Mouse (Mus musculus) liver, embryonic 12.5 days (tissue): ENCODE results near the gene Ephx4. TPM values are rescaled to one million over a fixed set of nuclear protein-coding genes. Genes with fewer than 3 reads are reported as not detected.
A peak's percentile ranks its signal among the peaks of the same experiment; 100 is the strongest.

Source experiments
- ATAC-seq: fragments of 200-750 bp; cut with Nextera tagmentation; 2 replicates; pipeline ENCODE4 v1.8.0; 2017; ENCODE audit warnings: moderate number of reproducible peaks, mild to moderate bottlenecking, moderate library complexity
- H3K27ac ChIP-seq: fragments of 300-500 bp; sonication (generic); 2 replicates; pipeline ENCODE4 v1.5.1; 2016; ENCODE audit warnings: mild to moderate bottlenecking
- H3K27me3 ChIP-seq: fragments of 300-500 bp; sonication (generic); replicated peaks from 2 replicates; pipeline ENCODE4 v1.6.1; 2016; ENCODE audit warnings: mild to moderate bottlenecking, moderate library complexity
- H3K36me3 ChIP-seq: fragments of 300-500 bp; sonication (generic); 2 replicates; pipeline ENCODE4 v1.6.1; 2016; ENCODE audit warnings: mild to moderate bottlenecking, moderate library complexity
- H3K4me1 ChIP-seq: fragments of 300-500 bp; sonication (generic); 2 replicates; pipeline ENCODE4 v1.6.1; 2016
- H3K4me2 ChIP-seq: fragments of 300-500 bp; sonication (generic); 2 replicates; pipeline ENCODE4 v1.6.1; 2016; ENCODE audit warnings: mild to moderate bottlenecking, moderate library complexity
- H3K4me3 ChIP-seq: fragments of 300-500 bp; sonication (generic); 2 replicates; pipeline ENCODE4 v1.5.1; 2016; ENCODE audit warnings: mild to moderate bottlenecking, moderate library complexity
- H3K9ac ChIP-seq: fragments of 300-500 bp; sonication (generic); 2 replicates; pipeline ENCODE4 v1.6.1; 2016; ENCODE audit warnings: mild to moderate bottlenecking, moderate library complexity
- H3K9me3 ChIP-seq: fragments of 300-500 bp; sonication (generic); replicated peaks from 2 replicates; pipeline ENCODE4 v1.6.1; 2016; ENCODE audit warnings: mild to moderate bottlenecking, moderate library complexity
- WGBS: fragments of 180-500 bp; shearing (Covaris S2); methylation state at CpG from one replicate; pipeline ENCODE4 v1.1.7; 2016; ENCODE audit not compliant: insufficient replicate concordance; 5-methylcytosine and 5-hydroxymethylcytosine counted together
- polyA plus RNA-seq: library from polyadenylated mRNA; unstranded; fragments of >200 nt; fragmentation: Nextera tagmentation; extraction: Ambion mirVana; gene quantifications from 2 replicates; pipeline ENCODE4 v1.2.1, GENCODE M21; 2016

Gene Ephx4
- polyA plus RNA-seq, 1 experiment from 2014 or later, result not detected

DNA sequence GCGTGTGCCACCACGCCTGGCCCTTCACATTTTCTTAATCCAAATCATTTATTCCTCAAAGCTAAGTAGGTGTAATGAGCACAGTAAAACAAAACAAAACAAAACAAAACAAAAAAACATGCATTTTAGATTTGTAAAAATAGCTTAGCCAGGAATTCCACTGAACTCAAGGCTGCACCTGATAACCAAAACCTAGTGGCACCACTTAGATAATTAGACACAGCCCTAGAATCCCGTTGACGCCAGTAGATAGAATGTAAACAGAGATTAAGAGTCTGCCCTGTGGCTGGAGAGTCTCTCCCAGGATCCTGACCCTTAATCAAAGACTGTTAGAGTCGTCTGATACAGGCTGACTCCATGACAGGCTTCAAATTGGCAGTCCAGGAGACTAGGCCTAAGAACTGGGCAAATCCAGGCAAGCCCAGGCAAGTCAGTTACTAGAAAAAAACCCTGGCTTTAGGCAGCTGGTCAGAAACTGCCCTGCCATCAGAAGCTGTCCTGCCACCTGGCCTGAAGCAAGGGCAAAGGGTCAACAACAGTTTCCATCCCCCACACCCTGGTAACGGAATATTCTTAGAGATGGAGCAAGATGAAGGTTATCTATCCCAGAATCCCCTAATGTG is 34.2 kb downstream of the Ephx4 start:
- H3K36me3 ChIP-seq, result no peaks in the 10 kb centered on the region
- peak overlapping the region; percentile 81 for H3K4me2 ChIP-seq
- ATAC-seq, result peak; percentile 16; the same call in 1 of the 2 replicates
- H3K4me1 ChIP-seq, result peaks cover 39% of the 10 kb centered on the region
- peak overlapping the region; percentile 93 for H3K27ac ChIP-seq
- 0 out of 2 replicates have a peak overlapping the region, but pooled peaks have one; percentile 84 for H3K4me3 ChIP-seq
- H3K9me3 ChIP-seq, result no peaks in the 10 kb centered on the region
- H3K27me3 ChIP-seq, result peaks cover 17% of the 10 kb centered on the region
- 55% methylated on average over 6 of the region's 6 CpGs for WGBS
- no peak overlapping the region for H3K9ac ChIP-seq

DNA sequence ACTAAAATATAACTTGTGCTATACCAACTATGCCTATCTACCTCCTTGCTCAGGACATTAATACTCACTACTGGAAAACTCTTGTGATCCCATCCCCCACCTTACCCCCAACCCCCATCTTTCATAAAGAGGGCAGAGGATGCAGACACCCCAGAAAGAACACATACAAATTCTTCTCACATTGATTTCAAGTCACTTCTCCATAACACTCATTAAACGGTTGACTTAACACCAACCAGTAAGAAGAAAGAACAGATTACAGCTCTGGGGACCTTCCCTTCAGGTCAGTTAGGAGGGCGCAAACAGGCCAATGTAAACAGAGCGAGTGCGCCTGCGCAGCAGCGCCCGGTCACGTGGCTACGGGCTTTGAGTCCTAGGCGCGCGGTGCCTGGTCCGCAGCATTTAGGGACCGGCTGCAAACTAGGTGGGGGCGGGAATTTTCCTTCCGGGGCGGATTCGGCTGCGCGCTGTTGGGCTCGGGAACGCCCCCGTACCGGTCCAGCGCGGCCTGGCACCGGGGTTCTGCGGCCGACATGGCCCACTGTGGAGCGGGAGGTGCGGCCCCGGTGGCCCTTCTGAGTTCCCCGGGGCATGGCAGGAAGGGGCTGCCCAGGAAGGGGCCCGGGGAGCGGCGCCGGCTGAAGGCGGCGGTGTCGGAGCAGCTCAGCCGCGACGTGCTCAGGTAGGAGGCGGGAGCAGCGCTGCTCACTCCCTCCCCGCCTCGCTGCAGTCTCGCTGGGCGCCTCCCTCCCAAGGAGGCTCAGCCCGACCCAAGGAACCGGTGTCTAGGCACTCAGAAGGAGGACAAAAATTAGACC is 35.1 kb downstream of the Ephx4 start, which contains the start of gene Btbd8:
Gene Btbd8, plus strand, starts transcription at position 534 of the 818 bp plus-strand sequence.
- Histone ChIP-seq H3K27me3 (peaks cover 11% of the 10 kb centered on the region), H3K9ac (peak within 1 kb of the TSS; percentile 91), H3K4me3 (peak within 1 kb of the TSS; percentile 84), H3K4me1 (peaks cover 39% of the 10 kb centered on the region), H3K27ac (peak within 1 kb of the TSS; percentile 93), H3K36me3 (no peaks in the 10 kb centered on the region), H3K9me3 (no peaks in the 10 kb centered on the region), H3K4me2 (peak within 1 kb of the TSS; percentile 81)
- peak; percentile 98 for ATAC-seq
- WGBS, result under 1% methylated on average over 51 of the region's 51 CpGs

DNA sequence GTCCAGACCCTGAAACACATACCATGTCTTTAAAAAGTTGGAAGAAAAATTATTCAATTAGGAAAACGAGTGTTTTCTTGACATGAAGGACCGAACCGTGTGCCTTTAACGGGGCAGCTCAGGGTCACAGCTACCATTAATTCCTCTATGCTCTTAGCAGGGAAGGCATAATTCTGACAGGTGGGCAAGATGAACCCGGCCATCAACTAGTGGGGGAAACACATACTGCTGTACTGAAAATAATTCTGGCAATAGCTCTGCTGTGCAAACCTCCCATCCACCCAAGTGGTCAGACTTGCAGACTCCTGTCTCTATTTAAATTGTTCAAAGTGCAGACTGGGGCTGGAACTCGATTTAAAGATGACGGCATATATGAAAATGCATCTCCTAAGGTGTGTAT is 35.8 kb downstream of the Ephx4 start:
- H3K9ac ChIP-seq, result peak overlapping the region; percentile 91
- peaks cover 4% of the 10 kb centered on the region for H3K27me3 ChIP-seq
- ATAC-seq, result no peak
- 22% methylated on average over 7 of the region's 7 CpGs for WGBS
- H3K9me3 ChIP-seq, result no peaks in the 10 kb centered on the region
- H3K27ac ChIP-seq, result peak overlapping the region; percentile 93
- peaks cover 39% of the 10 kb centered on the region for H3K4me1 ChIP-seq
- peak overlapping the region; percentile 84 for H3K4me3 ChIP-seq
- H3K36me3 ChIP-seq, result no peaks in the 10 kb centered on the region
- H3K4me2 ChIP-seq, result peak overlapping the region; percentile 81

DNA sequence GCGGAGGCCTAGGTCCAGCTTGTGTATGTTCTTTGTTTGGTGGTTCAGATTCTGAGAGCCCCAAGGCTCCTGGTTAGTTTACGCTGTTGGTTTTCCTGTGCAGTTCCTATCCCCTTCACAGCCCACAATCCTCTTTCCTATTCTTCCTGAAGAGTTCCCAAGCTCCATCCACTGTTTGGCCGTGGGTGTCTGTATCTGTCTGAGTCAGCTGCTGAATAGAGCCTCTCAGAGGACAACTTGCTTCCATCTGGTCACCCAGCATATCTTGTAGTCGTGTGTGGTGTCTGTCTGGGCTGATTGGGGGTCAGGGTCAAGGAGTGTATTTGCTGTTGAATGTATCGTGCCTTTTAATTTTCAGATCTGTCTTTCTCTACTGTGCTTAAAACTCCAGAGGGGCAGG is 39.3 kb downstream of the Ephx4 start:
- 52% methylated on average over 5 of the region's 5 CpGs for WGBS
- H3K4me1 ChIP-seq, result peaks cover 24% of the 10 kb centered on the region
- H3K36me3 ChIP-seq, result no peaks in the 10 kb centered on the region
- no peak overlapping the region for H3K9ac ChIP-seq
- no peaks in the 10 kb centered on the region for H3K9me3 ChIP-seq
- no peaks in the 10 kb centered on the region for H3K27me3 ChIP-seq
- H3K4me2 ChIP-seq, result no peak overlapping the region
- no peak overlapping the region for H3K4me3 ChIP-seq
- no peak for ATAC-seq
- no peak overlapping the region for H3K27ac ChIP-seq

DNA sequence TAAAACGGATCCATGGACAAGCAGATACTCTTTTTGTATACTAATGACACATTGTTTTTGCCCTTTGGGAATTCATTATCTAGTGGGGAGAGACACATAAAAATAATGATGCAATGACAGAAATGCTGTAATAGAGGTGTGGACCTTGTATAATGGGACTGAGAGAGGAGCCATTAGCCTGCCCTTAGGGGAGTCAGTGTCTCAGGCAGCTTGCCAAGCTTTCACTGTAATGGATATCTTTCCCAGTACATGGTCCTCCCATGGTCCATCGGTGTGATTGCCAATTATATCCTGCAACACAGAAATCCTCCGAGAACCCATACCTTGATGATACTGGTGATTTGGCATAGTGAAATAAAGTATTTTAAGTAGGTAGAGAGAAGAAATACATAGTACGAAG is 41.7 kb downstream of the Ephx4 start:
- Histone ChIP-seq H3K9me3 (no peaks in the 10 kb centered on the region), H3K9ac (no peak overlapping the region), H3K4me2 (no peak overlapping the region), H3K27ac (no peak overlapping the region), H3K4me1 (peaks cover 7% of the 10 kb centered on the region), H3K27me3 (no peaks in the 10 kb centered on the region), H3K4me3 (no peak overlapping the region), H3K36me3 (no peaks in the 10 kb centered on the region)
- 73% methylated on average over 4 of the region's 4 CpGs for WGBS
- ATAC-seq, result no peak

DNA sequence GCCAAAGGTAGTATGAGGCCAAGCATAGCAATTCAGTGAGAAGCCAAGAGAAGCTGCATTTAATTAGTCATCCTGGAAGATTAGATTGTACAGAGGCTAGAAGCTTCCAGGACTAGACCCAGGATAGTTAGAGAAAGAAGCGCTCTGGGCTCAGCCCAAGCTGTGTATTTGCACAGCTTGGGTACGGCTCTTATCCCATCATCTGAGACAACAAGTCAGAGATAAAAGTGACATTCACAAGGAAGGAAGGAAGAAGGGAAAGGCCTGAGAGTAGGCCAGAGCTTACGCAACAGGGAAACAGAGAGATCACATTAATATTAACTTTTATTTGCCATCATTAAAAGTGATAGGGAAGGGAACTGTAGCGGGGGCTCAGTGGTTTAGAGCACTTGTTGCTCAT is 45.4 kb downstream of the Ephx4 start:
- Histone ChIP-seq H3K4me1 (no peaks in the 10 kb centered on the region), H3K4me2 (no peak overlapping the region), H3K4me3 (no peak overlapping the region), H3K27ac (no peak overlapping the region), H3K36me3 (no peaks in the 10 kb centered on the region), H3K9ac (no peak overlapping the region), H3K9me3 (no peaks in the 10 kb centered on the region), H3K27me3 (no peaks in the 10 kb centered on the region)
- ATAC-seq, result no peak
- 62% methylated on average over 4 of the region's 4 CpGs for WGBS

DNA sequence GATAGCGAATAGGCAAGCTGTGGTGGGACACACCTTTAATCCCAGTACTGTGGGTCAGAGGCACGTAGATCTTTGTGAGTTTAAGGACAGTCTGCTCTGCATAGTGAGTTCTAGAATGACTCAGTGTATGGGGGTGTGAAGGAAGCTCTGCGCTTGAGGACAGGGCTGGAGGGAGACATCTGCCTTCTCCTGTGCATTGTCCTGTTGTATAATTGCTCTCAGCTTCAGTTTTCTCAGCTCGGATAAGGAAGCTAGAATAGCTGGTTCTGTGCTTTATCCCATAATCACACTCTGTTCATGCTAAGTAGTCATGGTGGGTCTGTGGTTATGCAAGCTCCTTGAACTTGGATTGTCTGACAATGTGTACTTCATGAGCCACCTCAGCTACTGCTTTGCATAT is 46.2 kb downstream of the Ephx4 start:
- no peak for ATAC-seq
- 76% methylated on average over 4 of the region's 4 CpGs for WGBS

DNA sequence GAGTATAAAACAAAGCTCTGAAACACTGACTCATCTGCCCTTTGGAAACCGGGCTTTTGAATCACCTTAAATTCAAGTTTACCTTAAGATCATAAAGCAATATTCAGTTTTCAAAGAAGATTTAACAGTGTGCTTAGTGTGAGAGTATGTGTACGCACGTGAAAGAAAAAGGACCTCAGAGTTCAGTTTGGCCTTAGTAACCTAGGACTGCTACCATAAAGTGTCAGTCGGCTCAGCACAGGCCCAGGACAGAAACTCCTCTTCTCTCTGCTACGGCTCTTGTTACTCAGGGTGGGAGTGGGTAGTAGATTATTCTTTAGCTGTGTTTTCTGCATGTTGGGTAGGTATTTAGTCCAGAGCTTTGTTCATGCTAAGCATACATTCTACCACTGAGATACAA is 47.1 kb downstream of the Ephx4 start:
- no peaks in the 10 kb centered on the region for H3K27me3 ChIP-seq

More for the DNA sequence above, 46.2 kb downstream of the Ephx4 start:
- Histone ChIP-seq H3K4me3 (no peak overlapping the region), H3K27ac (no peak overlapping the region), H3K27me3 (no peaks in the 10 kb centered on the region), H3K4me1 (no peaks in the 10 kb centered on the region), H3K4me2 (no peak overlapping the region), H3K9me3 (no peaks in the 10 kb centered on the region), H3K36me3 (no peaks in the 10 kb centered on the region), H3K9ac (no peak overlapping the region)

DNA sequence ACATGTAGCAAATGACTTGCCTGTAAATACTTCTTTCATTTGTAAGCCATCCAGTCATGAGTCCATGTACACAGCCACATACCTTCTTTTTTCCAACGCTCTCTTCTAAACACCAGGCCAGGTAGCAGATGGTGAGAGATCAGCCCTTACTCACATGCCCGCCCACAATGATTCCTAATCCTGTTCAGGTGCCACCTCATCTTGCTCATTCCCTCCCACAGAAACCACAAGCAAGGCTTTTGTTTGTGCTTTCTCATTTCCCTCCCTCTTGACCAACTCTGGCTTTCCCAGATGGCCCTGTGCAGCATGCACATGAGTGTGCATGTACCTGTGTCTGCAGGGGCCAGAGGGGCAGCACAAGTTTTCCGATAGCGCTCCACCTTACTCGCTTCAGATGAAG is 47.8 kb downstream of the Ephx4 start:
- H3K4me2 ChIP-seq, result no peak overlapping the region
- no peak overlapping the region for H3K27ac ChIP-seq
- no peak overlapping the region for H3K4me3 ChIP-seq
- no peak for ATAC-seq
- H3K9me3 ChIP-seq, result no peaks in the 10 kb centered on the region
- H3K4me1 ChIP-seq, result no peaks in the 10 kb centered on the region
- H3K27me3 ChIP-seq, result no peaks in the 10 kb centered on the region
- H3K36me3 ChIP-seq, result no peaks in the 10 kb centered on the region
- no peak overlapping the region for H3K9ac ChIP-seq
- WGBS, result 86% methylated on average over 5 of the region's 5 CpGs

More for the DNA sequence above, 47.1 kb downstream of the Ephx4 start:
- H3K27ac ChIP-seq, result no peak overlapping the region
- H3K9me3 ChIP-seq, result no peaks in the 10 kb centered on the region
- no peaks in the 10 kb centered on the region for H3K36me3 ChIP-seq
- no peak overlapping the region for H3K4me3 ChIP-seq
- no peaks in the 10 kb centered on the region for H3K4me1 ChIP-seq
- WGBS, result 76% methylated on average over 5 of the region's 5 CpGs
- no peak overlapping the region for H3K9ac ChIP-seq
- H3K4me2 ChIP-seq, result no peak overlapping the region
- ATAC-seq, result no peak

DNA sequence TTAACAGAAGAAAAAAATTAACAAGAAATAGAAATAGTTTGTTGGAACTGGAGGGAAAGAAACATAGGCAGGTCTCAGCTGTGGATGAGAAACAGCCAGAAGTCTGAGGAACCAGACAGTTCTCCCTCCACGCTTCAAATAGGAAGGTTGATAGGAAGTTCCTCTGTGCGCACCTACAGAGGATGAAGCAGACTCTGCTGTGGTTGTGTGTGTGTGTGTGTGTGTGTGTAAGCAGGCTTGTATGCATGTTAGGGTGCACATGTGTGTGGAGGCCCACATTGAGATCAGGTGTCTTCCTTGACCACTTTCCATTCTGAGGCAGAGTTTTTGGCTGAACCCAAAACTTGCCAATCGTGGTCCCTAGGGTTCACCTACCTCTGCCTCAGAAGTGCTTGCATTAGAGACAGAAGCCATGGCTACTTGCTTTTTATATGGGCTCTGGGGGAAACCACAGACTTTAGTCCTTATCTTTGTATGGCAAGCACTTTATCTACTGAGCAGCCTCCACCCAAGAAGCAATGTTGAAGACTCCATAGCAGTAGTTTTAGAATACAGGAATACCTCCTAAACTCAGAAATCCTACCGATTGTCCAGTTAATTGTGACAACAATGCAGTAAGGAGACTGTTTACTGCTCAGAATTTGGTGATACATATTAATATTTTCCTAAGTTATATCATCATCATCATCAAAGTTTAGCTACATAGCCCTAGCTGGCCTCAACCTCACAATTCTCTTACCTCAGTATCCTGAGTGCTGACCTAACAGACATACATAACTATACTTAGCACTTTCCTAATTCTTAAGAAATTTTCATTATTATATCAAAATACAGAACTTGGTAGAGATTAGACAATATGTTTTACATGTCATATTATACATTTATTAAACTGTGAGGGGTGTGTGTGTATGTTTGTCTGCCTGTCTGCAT is 59.9 kb downstream of the Ephx4 start:
- peaks cover 20% of the 10 kb centered on the region for H3K4me1 ChIP-seq
- H3K9me3 ChIP-seq, result no peaks in the 10 kb centered on the region
- no peak overlapping the region for H3K4me3 ChIP-seq
- H3K27me3 ChIP-seq, result no peaks in the 10 kb centered on the region
- H3K27ac ChIP-seq, result peak overlapping the region; percentile 76
- WGBS, result 30% methylated on average over 4 of the region's 4 CpGs
- peak; percentile 94 for ATAC-seq
- 0 out of 2 replicates have a peak, but pooled peaks cover 2% of the 10 kb centered on the region for H3K36me3 ChIP-seq
- peak overlapping the region; percentile 43 for H3K4me2 ChIP-seq
- peak overlapping the region; percentile 44; the same call in 1 of the 2 replicates for H3K9ac ChIP-seq

DNA sequence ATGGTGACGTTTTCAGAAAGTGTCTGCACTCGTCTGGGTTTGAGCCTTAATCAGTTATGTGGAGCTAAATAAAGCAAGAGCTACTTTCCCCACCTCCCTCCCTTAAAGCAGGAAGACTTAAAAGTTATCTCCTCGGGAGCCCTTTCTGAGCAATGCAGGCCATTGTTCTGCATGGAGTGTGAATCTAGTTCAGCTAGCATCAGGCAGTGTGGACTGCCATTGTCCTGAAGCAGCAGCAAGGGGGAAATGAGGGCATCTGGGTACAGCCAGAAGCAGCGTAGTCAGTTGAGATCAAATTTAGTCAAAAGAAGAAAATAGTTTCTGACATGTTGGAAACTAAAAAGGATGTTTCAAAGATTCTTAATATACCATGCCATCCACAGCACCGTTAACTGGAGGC is 64.0 kb downstream of the Ephx4 start:
- Histone ChIP-seq H3K27me3 (no peaks in the 10 kb centered on the region), H3K4me1 (peaks cover 37% of the 10 kb centered on the region), H3K27ac (no peak overlapping the region), H3K36me3 (no peaks in the 10 kb centered on the region), H3K9me3 (no peaks in the 10 kb centered on the region), H3K4me3 (no peak overlapping the region), H3K9ac (no peak overlapping the region), H3K4me2 (no peak overlapping the region)
- no peak for ATAC-seq
- WGBS, result 54% methylated on average over 5 of the region's 5 CpGs
